Mouse (Mus musculus): ENCODE results near the gene S100a1.

The S100a1 gene

DNA sequence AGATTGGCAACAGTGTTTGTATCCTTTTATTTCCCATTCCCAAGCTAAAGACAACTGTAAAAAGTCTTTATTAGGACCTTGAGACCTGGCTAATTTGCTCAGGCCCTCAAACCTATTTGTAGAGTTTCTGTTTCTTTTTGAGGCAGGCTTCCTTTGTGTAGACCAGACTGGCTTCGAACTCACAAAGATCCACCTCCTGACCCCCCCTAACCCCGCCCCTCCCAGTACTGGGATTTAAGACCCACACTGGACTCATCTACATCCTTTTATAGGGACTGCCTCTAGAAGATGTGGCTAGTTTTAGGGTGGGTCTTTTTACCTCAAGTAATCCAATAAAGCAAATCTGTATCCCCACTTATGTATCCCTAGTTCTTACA lies 4.5 kb downstream of the S100a1 start:
- no peak for DNase-seq (ENCODE audit: low spot score)

DNA sequence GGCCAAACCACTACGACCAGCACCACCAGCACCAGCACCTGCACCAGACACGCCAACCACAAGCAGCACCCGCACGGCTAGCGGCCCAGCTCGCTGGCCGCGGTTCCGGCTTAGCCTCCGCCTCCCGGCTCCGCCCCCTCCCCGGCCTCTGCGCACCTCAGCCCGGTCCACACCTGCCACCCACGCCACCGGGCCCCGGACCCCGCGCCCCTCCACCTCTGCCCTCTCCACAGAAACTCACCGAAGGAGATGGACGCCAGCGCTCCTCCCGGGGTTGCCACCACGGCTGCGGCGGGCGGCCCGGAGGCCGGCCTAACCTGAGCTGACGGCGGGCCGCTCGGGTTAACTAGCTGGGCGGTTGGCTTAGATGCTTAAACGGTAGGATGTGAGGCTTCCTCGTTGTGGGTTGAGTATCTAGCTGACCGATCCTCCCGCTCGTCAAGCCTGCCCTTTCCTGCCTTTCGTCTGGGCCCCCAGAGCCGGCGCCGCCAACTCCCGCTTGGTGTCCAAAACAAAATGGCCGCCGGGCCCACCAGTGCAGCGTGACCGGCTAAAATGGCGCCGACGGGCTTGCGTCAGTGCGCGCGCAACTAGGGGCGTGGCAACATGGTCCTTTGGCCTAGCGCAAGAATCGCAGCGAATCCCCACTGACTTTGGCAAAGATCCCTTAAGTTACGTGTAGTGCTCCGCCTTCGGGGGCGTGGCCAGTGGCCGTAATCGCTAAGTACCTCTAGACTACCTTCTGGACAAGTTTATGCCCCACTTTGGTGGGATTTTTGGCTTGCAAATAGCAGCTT lies 5.0 kb downstream of the S100a1 start, which contains the start of gene Chtop:
Chtop (minus strand) TSS at position 549 of the 797 bp plus-strand sequence.
- DNase-seq (ENCODE audit: low spot score): peak; percentile 100

DNA sequence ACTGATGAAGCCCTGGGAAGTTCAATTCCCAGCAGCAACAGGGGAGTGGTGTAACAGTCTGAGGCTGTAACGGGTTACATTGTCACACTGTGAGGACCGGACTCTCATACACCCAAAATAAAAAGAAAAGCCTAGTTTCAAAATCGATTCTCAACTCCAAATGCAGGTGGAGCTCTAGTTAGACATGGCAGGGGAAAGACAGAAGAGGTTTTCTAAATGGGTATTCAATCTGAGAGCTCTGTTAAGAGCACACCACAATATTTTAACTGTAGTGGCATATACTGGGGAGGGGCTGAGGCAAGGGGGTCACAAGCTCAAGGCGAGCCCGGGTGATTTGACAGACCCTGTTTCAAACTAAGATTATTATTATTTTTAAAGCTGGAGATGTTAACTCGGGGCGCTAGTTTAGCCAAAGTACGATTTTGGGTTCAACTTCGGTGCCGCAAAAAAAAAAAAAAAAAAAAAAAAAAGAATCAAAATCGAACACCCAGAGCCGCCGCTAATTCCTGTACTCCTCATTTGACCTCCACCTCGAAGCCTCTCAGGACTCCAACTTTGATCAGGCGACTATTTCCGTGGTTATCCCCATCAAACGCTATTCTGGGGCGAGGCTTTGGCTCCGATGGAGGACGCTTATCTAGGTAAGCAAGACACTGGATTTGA lies 5.8 kb downstream of the S100a1 start:
- DNase-seq (ENCODE audit: low spot score): no peak

- no peak for DNase-seq (ENCODE audit: low spot score)
Measured at GRCm38 (mm10) chr3:90506362-90506761, 7.8 kb downstream of the S100a1 start.

GRCm38 (mm10) chr3:90505216-90505615 lies 9.0 kb downstream of the S100a1 start:
- no peak for DNase-seq (ENCODE audit: low spot score)

DNA sequence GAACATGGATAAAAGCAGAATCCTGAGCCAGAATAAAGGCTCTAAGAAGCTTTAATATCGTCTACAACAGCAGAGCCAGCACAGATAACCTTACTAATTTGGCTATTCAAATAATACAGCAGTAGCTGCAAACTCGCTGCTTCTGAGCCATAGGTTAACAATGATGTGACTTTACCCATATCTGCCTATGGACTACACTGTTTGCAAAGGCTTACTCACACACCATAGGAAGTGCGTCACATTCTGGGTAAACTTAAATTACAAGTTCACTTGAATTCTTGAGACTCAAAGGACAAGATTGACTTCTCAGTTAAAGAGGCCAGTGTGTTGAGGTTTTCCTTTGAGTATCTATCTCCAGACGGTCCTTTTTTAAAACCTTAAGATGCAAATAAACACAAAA lies 10.7 kb downstream of the S100a1 start:
- DNase-seq (ENCODE audit: low spot score): no peak

DNA sequence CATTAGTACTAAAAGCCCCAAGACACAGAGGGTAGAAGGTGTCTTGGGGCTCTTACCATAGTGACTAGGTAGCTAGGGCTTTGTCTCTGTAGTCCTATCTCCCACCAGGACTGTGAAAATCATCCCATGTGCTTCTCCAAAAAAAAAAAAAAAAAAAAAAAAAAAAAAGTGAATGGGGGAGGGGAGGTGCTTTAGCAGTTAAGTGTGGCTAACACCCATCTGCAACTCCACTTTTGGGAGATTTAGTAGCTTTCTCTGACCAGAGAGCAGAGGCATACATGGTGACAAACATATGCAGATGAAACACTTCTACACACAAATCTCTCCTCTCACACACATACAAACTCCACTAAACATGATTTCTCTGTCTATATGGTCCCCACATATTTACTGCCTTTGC lies 16.6 kb downstream of the S100a1 start:
- DNase-seq (ENCODE audit: low spot score): no peak

- DNase-seq (ENCODE audit: low spot score): no peak
Measured at GRCm38 (mm10) chr3:90495850-90496525, 18.2 kb downstream of the S100a1 start.

DNA sequence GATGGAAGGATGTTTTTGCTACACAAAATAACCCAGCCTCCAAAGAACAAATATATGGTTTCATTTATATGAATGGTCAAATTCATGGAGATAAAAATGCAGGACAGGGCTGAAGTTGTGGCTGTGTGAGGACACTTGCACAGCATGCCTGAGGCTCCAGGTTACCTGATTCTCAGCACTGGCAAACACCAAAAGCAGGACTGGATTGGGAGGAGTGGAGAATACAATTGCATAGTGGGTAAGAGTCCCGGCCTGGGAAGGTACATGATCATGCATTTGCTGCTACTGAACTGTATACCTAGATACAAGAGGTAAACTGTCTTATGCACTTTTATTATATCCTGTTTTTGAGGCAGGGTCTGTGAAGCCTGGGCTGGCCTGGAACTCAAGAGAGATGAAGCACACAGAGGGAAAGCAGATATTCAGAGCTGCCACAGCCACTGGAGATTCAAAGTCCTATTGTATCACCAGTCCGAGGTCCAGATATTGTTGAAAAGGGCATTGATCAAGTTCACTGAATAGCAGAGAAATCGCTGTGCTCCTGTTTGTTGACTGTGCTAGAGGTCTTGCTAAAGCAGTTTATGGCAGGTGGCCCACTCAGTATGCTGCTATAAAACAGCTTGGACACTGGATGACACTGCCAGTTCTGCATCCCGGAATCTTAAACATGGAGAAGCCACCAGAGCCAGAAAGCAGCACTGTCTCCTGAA lies 20.2 kb downstream of the S100a1 start:
- DNase-seq (ENCODE audit: low spot score): no peak

DNA sequence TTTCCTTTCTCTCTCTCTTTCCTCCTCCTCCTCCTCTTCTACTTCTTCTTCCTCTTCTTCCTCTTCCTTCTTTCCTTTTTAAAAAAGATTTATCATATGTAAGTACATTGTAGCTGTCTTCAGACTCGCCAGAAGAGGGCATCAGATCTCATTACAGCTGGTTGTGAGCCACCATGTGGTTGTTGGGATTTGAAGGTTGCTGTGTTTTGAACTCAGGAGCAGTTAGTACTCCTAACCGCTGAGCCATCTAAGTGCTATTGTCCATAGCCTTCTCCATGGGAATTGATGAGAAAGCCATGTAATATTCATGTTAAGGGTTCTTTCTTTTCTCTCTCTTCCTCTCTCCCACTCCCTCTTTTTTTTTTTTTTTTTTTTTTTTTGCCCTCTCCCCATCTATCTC lies 22.8 kb downstream of the S100a1 start:
- peak; percentile 45 for DNase-seq (ENCODE audit: low spot score)

DNA sequence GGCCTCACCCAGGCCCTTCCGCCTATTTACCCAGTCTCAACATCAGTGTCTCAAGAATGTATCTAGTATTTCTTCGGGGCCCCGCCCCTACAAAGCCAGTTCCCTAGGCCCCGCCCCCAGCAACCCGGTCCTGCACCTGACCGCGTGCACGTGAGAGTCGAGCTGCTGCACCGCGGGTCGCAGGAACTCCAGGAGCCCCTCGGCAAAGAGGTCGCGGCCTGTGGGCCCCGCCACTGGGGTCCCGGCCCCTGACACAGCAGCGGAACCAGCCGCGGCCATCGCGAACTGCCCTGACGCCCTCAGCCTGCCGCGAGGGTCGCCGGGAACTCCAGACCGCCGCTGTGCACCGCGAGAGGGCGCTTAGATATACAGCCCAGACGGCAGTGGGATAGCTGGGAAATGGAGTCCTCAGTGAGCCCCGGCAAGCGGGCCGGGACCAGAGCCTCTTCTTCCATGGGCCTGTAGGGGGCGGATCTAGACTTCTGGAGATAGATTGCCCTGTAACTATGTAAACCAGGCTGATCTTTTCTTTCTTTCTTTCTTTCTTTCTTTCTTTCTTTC lies 23.4 kb downstream of the S100a1 start, which contains the start of gene Snapin:
Snapin (minus strand) TSS at position 338 of the 561 bp plus-strand sequence.
- peak; percentile 97 for DNase-seq (ENCODE audit: low spot score)

GRCm38 (mm10) chr3:90488576-90488975 lies 25.6 kb downstream of the S100a1 start:
- DNase-seq (ENCODE audit: low spot score): no peak

GRCm38 (mm10) chr3:90486998-90487397 lies 27.2 kb downstream of the S100a1 start:
- no peak for DNase-seq (ENCODE audit: low spot score)

DNA sequence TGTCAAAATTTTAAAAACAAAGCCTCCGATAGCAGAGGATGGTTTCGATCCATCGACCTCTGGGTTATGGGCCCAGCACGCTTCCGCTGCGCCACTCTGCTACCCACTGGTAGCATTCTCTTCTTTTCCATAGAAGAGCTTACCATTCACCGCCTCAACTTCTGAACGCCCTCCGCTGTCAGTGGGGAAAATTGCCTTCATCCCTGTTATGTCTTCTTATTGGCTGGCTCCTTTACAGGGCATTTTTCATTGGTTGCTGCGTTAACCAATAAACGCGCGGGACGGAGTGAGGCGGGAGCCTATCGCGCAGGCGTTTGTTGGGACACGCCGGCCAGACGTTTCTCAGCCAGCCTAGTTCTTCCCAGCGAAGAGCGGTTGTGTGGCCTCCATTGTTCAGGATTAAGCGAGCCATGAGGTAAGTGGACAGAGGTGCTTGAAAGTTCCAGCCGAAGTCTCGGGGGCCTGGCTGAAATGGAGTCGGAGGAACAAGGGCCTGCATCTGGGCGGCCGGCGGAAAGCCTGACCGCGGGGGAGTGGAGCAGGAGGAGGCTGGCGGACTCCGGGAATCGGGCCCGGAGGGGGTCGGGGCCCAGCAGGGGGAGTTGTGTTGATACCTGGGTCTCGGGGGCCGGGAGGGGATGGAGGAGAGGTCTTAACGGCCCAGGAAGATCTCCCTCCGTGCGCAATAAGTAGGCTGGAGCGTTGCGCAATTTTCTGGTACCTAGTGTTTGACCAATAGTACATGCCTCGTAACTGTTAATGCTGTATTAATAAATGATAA lies 38.2 kb downstream of the S100a1 start, which contains the start of gene Ilf2:
Ilf2 (plus strand) TSS at position 296 of the 781 bp plus-strand sequence.
- peak; percentile 98 for DNase-seq (ENCODE audit: low spot score)

GRCm38 (mm10) chr3:90475151-90475830 lies 38.9 kb downstream of the S100a1 start:
- no peak for DNase-seq (ENCODE audit: low spot score)

DNA sequence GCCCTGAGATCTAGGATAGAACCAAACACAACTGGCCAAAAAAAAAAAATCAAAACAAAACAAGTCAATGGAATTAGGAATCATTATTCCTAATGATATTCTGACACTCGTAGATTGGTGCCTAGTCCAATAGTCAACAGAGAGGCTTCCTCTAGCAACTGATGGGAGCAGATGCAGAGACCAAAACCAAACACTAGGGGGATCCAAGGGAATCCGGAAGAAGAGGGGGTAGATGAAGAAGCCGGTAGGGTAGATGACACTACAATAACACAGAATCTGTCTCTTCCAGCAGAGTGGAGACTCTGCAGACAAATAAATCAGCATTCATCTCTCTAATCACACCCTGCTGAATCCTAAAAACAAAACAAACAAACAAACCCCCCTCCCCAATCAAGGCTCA lies 42.0 kb downstream of the S100a1 start:
- DNase-seq (ENCODE audit: low spot score): peak; percentile 30

DNA sequence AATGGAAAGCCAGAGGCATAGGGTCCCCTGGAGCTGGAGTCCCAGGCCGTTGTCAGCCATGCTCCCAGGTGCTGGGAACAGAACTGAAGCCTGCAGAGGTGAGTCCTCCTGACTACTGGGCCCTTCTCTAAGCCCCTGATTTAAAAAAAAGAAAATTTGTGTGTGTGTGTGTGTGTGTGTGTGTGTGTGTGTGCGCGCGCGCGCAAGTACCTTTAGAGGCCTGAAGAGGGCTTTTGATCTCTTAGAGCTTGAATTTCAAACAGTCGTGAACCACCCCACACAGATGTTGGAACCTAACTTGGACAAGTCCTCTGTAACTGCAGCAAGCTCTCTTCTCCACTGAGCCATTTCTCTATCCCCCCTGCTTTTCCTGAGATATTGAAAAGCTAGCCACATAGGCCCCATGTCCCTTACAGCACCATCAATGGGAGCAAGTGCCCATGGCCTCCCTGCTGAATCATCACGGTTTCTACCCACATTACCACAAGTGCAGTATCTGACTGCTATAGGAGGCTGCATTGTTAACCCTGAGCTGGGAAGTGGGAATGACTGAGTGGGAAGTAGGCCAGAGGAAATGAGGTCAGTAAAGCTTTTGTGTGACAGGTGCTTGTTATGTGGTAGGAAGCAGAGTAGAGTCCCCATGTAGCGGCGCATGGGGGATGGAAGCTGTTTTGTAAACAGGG lies 46.4 kb downstream of the S100a1 start:
- DNase-seq (ENCODE audit: low spot score): no peak

- peak; percentile 89 for DNase-seq (ENCODE audit: low spot score)
Measured at GRCm38 (mm10) chr3:90466311-90466766, 47.9 kb downstream of the S100a1 start.

GRCm38 (mm10) chr3:90465686-90466310 lies 48.4 kb downstream of the S100a1 start, which contains the start of gene Npr1:
TSS of gene Npr1 (minus strand) at chr3:90465866.
- DNase-seq (ENCODE audit: low spot score): peak; percentile 47
